Mouse (Mus musculus) inflammation-experienced regulatory T-cells, adult 16 weeks (primary cell): ENCODE results near the gene Dnah2. TPM values are rescaled to one million over a fixed set of nuclear protein-coding genes. Genes with fewer than 3 reads are reported as not detected.

Experiments
- polyA plus RNA-seq: library from polyadenylated mRNA; unstranded; fragments of 100-300 nt; shearing (Covaris generic); gene quantifications from one replicate; pipeline ENCODE4 v1.2.1, GENCODE M21; 2017

Gene Dnah2
- polyA plus RNA-seq = not detected

DNA sequence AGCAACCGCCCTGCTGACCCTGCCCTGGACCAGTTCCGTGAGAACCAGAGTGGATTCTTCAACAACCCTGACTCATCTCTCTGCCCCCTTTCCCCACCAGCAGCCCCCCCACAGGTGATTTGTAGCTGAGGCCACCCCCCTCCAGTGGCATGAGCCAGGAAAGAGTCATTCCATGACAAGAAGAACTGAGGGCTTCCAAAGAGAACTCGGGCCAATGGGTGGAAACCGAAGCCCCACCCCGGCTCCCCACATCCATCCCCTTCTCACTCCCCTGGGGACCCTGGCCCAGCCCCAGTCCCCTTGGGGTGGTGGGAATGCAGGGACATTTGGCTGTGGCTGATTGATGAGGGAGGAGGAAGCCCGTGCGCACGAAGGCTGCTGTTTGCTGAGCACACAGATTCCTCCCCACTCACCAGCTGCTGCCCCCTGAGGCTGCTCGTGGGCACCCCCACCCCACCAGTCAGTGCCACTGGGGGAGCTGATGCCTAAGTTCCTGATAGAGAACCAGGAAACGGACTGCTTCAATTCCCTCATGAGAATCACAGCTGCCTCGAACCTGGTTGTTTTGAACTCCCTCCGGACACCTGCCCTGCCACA lies at the start of gene Dnah2:
TSS of gene Dnah2 (minus strand) at position 51 of the 597 bp plus-strand sequence.

DNA sequence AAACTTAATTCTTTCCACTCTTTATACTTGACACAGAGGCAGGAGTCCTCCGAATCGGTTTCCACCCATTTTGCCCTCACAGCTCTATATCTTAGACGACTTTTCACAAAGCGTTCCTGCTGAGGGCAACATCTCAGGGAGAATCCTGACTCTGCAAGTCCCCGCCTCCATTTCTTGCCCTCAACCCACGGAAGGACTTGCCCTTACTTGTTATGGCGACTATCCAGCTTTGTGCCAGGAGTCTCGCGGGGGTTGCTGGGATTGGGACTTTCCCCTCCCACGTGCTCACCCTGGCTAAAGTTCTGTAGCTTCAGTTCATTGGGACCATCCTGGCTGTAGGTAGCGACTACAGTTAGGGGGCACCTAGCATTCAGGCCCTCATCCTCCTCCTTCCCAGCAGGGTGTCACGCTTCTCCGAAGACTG lies 31.2 kb upstream of the Dnah2 start, which contains the start of the genes Wrap53 and Trp53:
TSS of gene Wrap53 (minus strand) at position 165 of the 424 bp plus-strand sequence.
TSS of gene Trp53 (plus strand) at position 269 of the 424 bp plus-strand sequence.

DNA sequence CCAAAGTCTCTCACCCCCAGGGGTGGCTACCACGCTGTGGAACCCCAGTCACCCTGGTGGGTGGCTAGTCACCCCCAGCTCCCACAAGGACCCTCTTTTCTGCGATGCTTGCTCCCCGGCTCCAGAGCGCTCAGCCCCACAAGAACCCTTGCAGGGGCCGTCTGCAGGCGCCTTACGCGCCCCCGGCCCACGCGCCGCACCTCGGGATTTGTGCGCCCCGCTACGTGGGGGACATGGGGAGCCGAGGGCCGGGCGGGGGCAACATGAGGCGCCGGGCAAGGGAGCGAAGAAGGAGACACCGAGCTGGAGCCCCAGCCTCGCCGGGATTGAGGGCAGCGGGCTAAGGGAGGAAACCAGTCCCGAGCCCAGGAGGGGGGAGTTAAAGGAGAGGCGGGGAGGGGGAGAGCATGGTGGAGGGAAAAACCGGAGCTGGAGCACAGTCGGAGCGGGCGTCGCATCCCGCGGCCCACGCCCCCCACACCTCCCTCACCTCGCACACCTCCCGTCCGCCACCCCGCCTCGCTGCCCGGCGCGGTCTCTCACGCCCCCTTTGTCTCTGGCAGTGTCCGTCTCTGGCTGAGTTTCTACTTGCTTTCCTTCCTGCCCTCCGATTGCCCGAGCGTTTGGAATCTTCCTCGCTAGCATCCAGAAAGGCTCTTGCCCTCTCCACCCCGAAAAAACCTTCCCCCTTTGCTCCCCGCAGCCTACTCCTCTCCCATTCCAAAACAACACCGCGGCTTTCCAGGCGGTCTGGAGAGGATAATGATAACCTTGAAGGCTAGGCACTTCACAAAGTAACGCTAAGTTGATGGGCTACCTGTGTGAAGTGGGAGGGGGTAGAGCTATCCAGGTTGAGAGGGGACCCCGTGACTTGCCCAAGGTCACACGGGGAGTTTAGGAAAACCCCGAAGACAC lies 11.2 kb upstream of the Dnah2 start, which contains the start of gene Efnb3:
TSS of gene Efnb3 (minus strand) at position 355 of the 915 bp plus-strand sequence.

DNA sequence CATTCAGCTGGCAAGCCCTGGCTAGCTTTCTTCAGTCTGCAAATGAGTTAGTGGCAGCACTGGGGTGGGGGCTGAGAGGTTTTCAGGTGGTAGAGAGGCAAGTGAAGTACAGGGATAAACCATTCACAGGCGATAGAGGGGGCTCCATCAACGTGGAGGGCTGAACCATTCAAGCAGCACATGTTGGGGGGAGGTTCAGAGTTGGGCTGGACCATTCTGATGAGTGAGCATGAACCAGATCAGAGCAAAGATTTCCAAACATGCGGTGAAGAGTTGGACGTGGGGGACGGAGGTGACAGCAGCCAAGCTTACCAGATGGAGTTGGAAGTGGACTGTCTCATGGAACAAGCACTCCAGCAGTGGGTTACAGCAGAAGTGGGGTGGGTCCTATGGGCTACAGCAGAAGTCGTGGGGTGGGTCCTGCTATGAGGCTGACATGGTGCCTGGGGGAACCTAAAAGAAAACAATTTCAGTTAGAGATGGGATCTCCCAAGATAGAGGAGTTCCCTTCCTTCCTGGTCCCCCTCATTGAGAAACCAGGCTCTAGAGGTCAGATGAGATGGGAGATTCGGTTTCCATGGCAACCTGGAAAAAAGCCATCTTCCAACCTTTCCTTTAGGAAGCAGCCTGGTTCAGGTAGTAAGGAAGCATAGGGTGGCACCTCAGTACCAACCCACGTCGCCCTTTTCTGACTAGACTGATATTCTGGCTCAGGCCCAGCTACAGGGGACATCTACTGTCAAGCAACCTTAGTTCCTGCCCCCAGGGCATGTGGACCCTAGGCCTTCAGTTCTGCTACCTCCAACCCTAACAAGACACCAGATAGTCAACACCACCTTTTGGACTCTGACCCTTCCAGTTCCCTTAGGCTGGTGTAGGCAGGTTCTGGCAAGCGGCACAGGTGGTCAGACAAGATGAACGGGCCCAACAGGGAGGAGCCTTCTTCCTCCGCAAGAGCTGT lies 135.4 kb downstream of the Dnah2 start, which contains the start of gene Kdm6b:
TSS of gene Kdm6b (minus strand) at position 455 of the 961 bp plus-strand sequence.

DNA sequence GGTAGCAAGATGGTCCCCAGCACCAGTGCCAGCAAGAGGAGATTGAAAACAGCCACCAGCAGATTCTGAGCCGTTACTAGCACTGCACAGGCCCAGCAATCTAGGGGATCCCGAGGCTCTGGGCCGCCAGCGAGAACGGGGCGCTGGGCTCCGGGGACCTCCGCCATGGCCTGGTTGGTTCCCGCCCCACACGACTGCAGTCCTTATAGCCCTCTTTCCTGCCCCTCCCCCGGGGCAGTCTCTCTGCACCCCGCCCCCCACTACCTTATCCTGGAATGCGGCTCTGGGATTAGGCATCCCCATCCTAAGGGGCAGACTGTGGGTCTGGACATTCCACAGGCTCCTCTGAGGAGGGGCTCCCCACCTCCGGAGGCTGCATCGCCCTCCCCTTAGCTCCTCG lies 150.9 kb downstream of the Dnah2 start, which contains the start of gene Tmem88:
TSS of gene Tmem88 (minus strand) at position 176 of the 400 bp plus-strand sequence.

DNA sequence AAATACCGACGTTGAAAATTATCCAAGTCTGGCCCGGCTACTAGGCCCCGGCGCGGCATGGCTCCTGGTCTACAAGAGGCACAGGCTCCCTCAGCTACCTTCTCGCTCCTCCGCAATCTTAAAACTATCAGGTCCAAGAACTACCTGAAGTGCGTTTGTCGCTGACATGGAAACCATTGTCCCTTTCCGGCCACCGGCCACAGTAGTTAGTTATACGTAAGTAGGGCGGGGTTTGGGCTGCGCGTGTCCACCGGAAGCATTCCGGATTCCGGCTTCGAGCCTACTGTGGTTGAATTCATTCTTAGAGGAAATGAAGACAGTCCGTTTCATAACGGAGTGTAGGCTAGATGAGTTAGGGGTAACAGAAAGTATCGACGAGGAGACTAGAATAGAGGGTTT lies 153.7 kb downstream of the Dnah2 start, which contains the start of the genes Naa38 and Cyb5d1:
TSS of gene Naa38 (plus strand) at position 253 of the 399 bp plus-strand sequence.
TSS of gene Cyb5d1 (minus strand) at position 397 of the 399 bp plus-strand sequence.

Other genes starting within 250 kb of the Dnah2 start
- gene Cntrob, start 225.3 kb downstream of the Dnah2 start, polyA plus RNA-seq = 15.9 TPM
- gene Trappc1, start 225.1 kb downstream of the Dnah2 start, polyA plus RNA-seq = 106 TPM
- gene Kcnab3, start 222.9 kb downstream of the Dnah2 start, polyA plus RNA-seq = 2.9 TPM
- 5.1 TPM for gene Rnf227, start 208.6 kb downstream of the Dnah2 start, polyA plus RNA-seq
- 111 TPM for gene Chd3, start 179.7 kb downstream of the Dnah2 start, polyA plus RNA-seq
- 125 TPM for gene Naa38, start 153.6 kb downstream of the Dnah2 start, polyA plus RNA-seq
- gene Cyb5d1, start 153.5 kb downstream of the Dnah2 start, polyA plus RNA-seq = 37.6 TPM
- gene Tmem88, start 150.9 kb downstream of the Dnah2 start, polyA plus RNA-seq = 0.63 TPM
- 4.5 TPM for gene Kdm6b, start 135.4 kb downstream of the Dnah2 start, polyA plus RNA-seq
- gene Efnb3, start 11.1 kb upstream of the Dnah2 start, polyA plus RNA-seq = 0.27 TPM
- 32.4 TPM for gene Wrap53, start 31.1 kb upstream of the Dnah2 start, polyA plus RNA-seq
- gene Trp53, start 31.2 kb upstream of the Dnah2 start, polyA plus RNA-seq = 242 TPM
- gene Atp1b2, start 56.8 kb upstream of the Dnah2 start, polyA plus RNA-seq = 0.20 TPM
- not detected for gene Shbg, start 68.8 kb upstream of the Dnah2 start, polyA plus RNA-seq
- not detected for gene Sat2, start 72.9 kb upstream of the Dnah2 start, polyA plus RNA-seq
- 11.9 TPM for gene Fxr2, start 83.9 kb upstream of the Dnah2 start, polyA plus RNA-seq
- not detected for gene Sox15, start 106.2 kb upstream of the Dnah2 start, polyA plus RNA-seq
- gene Mpdu1, start 113.5 kb upstream of the Dnah2 start, polyA plus RNA-seq = 56.1 TPM
- 10.3 TPM for gene Cd68, start 117.0 kb upstream of the Dnah2 start, polyA plus RNA-seq
- 508 TPM for gene Eif4a1, start 123.3 kb upstream of the Dnah2 start, polyA plus RNA-seq
- gene Senp3, start 133.0 kb upstream of the Dnah2 start, polyA plus RNA-seq = 39.6 TPM
- gene Tnfsf13, start 136.7 kb upstream of the Dnah2 start, polyA plus RNA-seq = 0.29 TPM
- not detected for gene Tnfsf12, start 146.7 kb upstream of the Dnah2 start, polyA plus RNA-seq
- not detected for gene Tnfsfm13, start 147.0 kb upstream of the Dnah2 start, polyA plus RNA-seq
- 58.0 TPM for gene Polr2a, start 209.5 kb upstream of the Dnah2 start, polyA plus RNA-seq
- gene Slc35g3, start 212.9 kb upstream of the Dnah2 start, polyA plus RNA-seq = not detected
- 5.8 TPM for gene Zbtb4, start 216.8 kb upstream of the Dnah2 start, polyA plus RNA-seq
- gene Chrnb1, start 246.8 kb upstream of the Dnah2 start, polyA plus RNA-seq = 6.2 TPM